Mouse (Mus musculus) megakaryocyte, embryonic 14.5 days (primary cell): ENCODE data around the gene Gm20738. TPM values are rescaled to one million over a fixed set of nuclear protein-coding genes. Genes with fewer than 3 reads are reported as not detected.
"Not testable (repeated sequence)": the region's sequence is repeated elsewhere in the genome, so short reads cannot be mapped to it uniquely, and the experiment has no call there.

Experiments used
- H3K27me3 ChIP-seq: replicated peaks from 2 replicates; pipeline ENCODE3; 2012; ENCODE audit warnings: inconsistent platforms
- H3K36me3 ChIP-seq: replicated peaks from 2 replicates; pipeline ENCODE3; 2012; ENCODE audit warnings: low read length, inconsistent platforms, mixed read lengths
- H3K4me1 ChIP-seq: 2 replicates; pipeline ENCODE4 v1.6.1; 2012; ENCODE audit warnings: inconsistent platforms
- H3K4me3 ChIP-seq: replicated peaks from 2 replicates; pipeline ENCODE3; 2012; ENCODE audit warnings: moderate library complexity, mild to moderate bottlenecking, inconsistent platforms
- H3K9me3 ChIP-seq: 2 replicates; pipeline ENCODE4 v1.6.1; 2012; ENCODE audit warnings: inconsistent platforms
- polyA plus RNA-seq: library from polyadenylated mRNA; stranded (reverse); fragments of >175 nt; gene quantifications from 2 replicates; pipeline ENCODE4 v1.2.3, GENCODE M21; 2012; ENCODE audit warnings: low replicate concordance; ENCODE audit not compliant: insufficient read depth

Gene Gm20738
- polyA plus RNA-seq = not detected in 2 replicates

DNA sequence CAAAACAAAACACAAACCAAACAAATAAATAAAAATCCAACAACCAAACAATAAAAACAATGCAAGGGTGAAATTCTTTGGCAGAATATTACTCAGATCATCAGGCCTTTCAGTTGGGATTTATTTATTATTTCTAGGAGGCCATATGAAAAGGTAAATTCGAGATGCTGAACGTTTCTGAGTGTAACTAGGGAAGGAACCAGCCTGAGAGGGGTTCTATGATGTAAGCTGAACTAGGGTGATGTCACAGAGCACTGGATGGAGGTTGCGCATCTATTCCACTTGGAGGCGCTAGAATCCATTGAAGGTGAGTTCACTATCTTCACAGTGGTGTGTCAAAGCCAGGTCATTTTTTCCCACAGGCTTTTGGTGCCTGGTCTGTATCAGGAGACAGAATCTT is at the start of gene Gm20738:
Gene Gm20738 (plus strand): TSS at position 301 of the 400 bp plus-strand sequence.
- not testable (repeated sequence) for H3K4me3 ChIP-seq

More for the DNA sequence above, at the start of gene Gm20738:
- not testable (repeated sequence) for H3K36me3 ChIP-seq, H3K9me3 ChIP-seq, H3K4me1 ChIP-seq, H3K27me3 ChIP-seq
